Mouse (Mus musculus): ENCODE measurements around the gene Ppp1r13l. TPM values are rescaled to one million over a fixed set of nuclear protein-coding genes. Genes with fewer than 3 reads are reported as not detected.
A peak's percentile ranks its signal among the peaks of the same experiment; 100 is the strongest.

Ppp1r13l gene
- polyA plus RNA-seq, 1 experiment from 2014 or later = 6.6 TPM

DNA sequence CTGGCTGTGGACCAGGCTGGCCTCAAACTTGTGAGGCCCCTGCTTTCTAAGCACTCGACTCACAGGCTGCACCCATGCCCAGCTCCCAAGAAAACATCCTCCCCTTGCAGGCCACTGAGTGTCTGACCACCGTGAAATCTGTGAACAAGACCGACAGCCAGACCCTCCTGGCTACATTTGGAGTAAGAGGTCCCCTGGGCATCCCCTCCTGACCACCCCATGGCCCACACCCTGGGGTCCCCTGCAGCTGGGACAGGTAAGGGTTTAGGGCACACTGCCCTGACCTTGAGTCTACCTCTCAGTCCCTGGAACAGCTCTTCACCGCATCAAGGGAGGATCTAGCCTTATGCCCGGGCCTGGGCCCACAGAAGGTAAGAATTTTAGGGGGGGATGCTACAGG, 4.6 kb upstream of the Ppp1r13l start:
- Histone ChIP-seq H3K27ac (replicated peaks; ENCODE audit: low read depth, low read length) (no peak overlapping the region), H3K4me2 (ENCODE audit: low read depth, severe bottlenecking) (no peak overlapping the region), H3K4me3 (ENCODE audit: low read depth, low read length) (no peak overlapping the region), H3K27me3 (ENCODE audit: control insufficient read depth, insufficient read depth, low read length) (no peaks in the 10 kb centered on the region), H3K9me3 (ENCODE audit: control insufficient read depth, low read length) (no peaks in the 10 kb centered on the region), H3K9ac (ENCODE audit: low read length) (no peak overlapping the region), H3K36me3 (ENCODE audit: control insufficient read depth, insufficient read depth, low read length) (peaks cover 18% of the 10 kb centered on the region; the same call in 1 of the 2 replicates), H3K4me1 (ENCODE audit: control insufficient read depth, insufficient read depth, low read length) (peaks cover 4% of the 10 kb centered on the region; the same call in 1 of the 2 replicates)
- ATAC-seq (ENCODE audit: insufficient number of reproducible peaks, low FRiP score, low TSS enrichment, low read depth) (no peak), DNase-seq (ENCODE audit: low spot score) (no peak)
- 88% methylated on average over 5 of the region's 5 CpGs for WGBS

DNA sequence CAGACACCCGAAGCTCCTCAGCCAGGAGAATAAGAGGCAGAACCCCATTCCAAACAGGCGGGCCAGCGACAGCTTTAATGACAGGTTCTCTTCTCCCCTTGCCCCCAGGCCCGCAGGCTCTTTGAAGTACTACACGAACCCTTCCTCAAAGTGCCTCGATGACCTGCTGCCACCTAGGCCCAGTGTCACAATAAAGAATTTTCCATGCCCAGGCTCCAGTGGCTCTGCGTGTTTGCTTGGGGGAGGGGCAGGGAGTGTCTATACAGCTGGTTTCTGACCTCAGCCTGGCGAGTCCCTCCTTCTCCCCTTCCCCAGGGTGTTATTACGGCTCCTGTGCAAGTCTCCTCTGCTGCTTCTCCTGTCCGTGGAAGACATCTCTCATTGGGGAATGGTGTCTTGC, 3.2 kb upstream of the Ppp1r13l start:
- Histone ChIP-seq H3K27me3 (ENCODE audit: control insufficient read depth, insufficient read depth, low read length) (no peaks in the 10 kb centered on the region), H3K9me3 (ENCODE audit: control insufficient read depth, low read length) (no peaks in the 10 kb centered on the region), H3K36me3 (ENCODE audit: control insufficient read depth, insufficient read depth, low read length) (peaks cover 11% of the 10 kb centered on the region; the same call in 1 of the 2 replicates), H3K9ac (ENCODE audit: low read length) (no peak overlapping the region), H3K27ac (replicated peaks; ENCODE audit: low read depth, low read length) (no peak overlapping the region), H3K4me2 (ENCODE audit: low read depth, severe bottlenecking) (no peak overlapping the region), H3K4me3 (ENCODE audit: low read depth, low read length) (no peak overlapping the region), H3K4me1 (ENCODE audit: control insufficient read depth, insufficient read depth, low read length) (peaks cover 6% of the 10 kb centered on the region)
- 74% methylated on average over 10 of the region's 10 CpGs for WGBS
- no peak for DNase-seq (ENCODE audit: low spot score)
- no peak for ATAC-seq (ENCODE audit: insufficient number of reproducible peaks, low FRiP score, low TSS enrichment, low read depth)

DNA sequence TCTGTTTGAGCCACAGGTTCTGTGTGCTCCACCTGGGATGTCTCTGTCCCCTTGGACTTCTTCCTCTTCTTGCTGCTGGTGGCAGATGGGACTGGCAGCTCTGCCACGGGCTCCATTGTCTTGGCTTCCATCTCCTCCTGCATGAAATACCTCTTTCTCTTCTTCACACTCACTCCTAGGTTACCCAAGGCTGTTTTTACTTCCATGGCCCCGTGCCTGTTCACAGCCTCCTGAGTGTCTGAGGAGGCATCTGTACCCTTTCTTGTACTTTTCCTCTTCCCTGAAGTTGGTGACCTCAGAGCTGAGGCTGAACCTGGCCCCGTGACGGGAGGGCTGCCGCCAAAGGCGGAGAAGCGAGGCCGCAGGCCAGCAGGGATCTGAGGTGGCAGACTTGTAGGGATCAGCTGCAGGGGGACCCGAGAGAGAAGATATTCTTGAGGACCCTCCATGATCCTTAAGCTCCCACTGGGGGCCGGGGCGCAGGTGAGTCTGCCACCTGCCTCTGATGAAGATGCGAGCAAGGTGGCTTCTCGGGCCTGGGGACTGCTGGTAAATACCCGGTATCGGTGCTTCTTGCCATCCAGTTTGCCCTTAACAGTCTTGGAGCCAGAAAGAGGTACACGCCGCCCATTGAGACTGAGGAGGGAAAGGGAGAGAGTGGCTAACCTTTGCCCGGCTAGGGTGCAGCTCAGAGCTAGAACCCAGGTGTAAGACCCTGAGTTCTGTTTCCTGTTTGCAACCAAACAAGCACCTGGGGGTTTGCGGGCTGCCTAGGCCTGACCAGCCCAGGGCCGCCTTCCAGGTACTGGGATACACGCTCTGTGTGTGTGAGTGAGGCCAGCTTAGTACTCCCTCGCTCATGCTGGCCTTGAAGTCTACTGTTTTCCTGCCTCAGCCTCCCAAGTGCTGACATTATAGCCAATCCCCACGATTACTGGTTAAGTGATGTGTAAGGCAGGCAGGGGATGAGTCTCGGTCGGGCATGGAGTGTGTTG, 1.9 kb upstream of the Ppp1r13l start:
- H3K9ac ChIP-seq (ENCODE audit: low read length) = no peak overlapping the region
- WGBS = 94% methylated on average over 25 of the region's 25 CpGs

DNA sequence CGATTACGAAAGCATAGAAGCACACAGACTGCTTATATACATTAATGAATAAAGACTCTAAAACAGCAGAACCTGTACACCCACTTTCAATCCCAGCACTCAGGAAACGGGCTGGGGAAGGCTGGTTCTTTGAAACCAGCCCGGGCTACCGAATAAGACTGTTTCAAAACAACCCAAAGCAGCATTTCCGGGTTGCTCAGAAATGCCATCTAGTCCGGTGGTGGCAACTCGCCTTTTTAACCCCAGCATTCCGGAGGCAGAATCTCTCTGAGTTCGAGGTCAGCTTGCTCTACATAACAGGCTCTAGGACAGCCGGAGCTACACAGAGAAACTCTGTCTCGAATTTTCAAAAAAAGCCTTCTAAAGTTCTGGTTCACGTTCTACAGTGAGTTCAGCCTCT, 915 bp upstream of the Ppp1r13l start:
- no peak overlapping the region for H3K27ac ChIP-seq (replicated peaks; ENCODE audit: low read depth, low read length)
- H3K4me2 ChIP-seq (ENCODE audit: low read depth, severe bottlenecking) = peak overlapping the region; percentile 91
- peaks cover 13% of the 10 kb centered on the region for H3K4me1 ChIP-seq (ENCODE audit: control insufficient read depth, insufficient read depth, low read length)
- peaks cover 5% of the 10 kb centered on the region; the same call in 1 of the 2 replicates for H3K36me3 ChIP-seq (ENCODE audit: control insufficient read depth, insufficient read depth, low read length)
- H3K9me3 ChIP-seq (ENCODE audit: control insufficient read depth, low read length) = no peaks in the 10 kb centered on the region
- DNase-seq (ENCODE audit: low spot score) = no peak
- H3K4me3 ChIP-seq (ENCODE audit: low read depth, low read length) = peak overlapping the region; percentile 68
- H3K27me3 ChIP-seq (ENCODE audit: control insufficient read depth, insufficient read depth, low read length) = 0 out of 2 replicates have a peak, but pooled peaks cover 2% of the 10 kb centered on the region
- H3K9ac ChIP-seq (ENCODE audit: low read length) = peak overlapping the region; percentile 55
- WGBS = 23% methylated on average over 13 of the region's 13 CpGs
- no peak for ATAC-seq (ENCODE audit: insufficient number of reproducible peaks, low FRiP score, low TSS enrichment, low read depth)

More for the DNA sequence above, 1.9 kb upstream of the Ppp1r13l start:
- Histone ChIP-seq H3K27me3 (ENCODE audit: control insufficient read depth, insufficient read depth, low read length) (no peaks in the 10 kb centered on the region), H3K4me2 (ENCODE audit: low read depth, severe bottlenecking) (peak overlapping the region; percentile 91; the same call in 1 of the 2 replicates), H3K4me3 (ENCODE audit: low read depth, low read length) (no peak overlapping the region), H3K9me3 (ENCODE audit: control insufficient read depth, low read length) (no peaks in the 10 kb centered on the region), H3K36me3 (ENCODE audit: control insufficient read depth, insufficient read depth, low read length) (peaks cover 9% of the 10 kb centered on the region; the same call in 1 of the 2 replicates), H3K4me1 (ENCODE audit: control insufficient read depth, insufficient read depth, low read length) (peaks cover 13% of the 10 kb centered on the region), H3K27ac (replicated peaks; ENCODE audit: low read depth, low read length) (no peak overlapping the region)
- DNase-seq (ENCODE audit: low spot score) (no peak), ATAC-seq (ENCODE audit: insufficient number of reproducible peaks, low FRiP score, low TSS enrichment, low read depth) (no peak)

DNA sequence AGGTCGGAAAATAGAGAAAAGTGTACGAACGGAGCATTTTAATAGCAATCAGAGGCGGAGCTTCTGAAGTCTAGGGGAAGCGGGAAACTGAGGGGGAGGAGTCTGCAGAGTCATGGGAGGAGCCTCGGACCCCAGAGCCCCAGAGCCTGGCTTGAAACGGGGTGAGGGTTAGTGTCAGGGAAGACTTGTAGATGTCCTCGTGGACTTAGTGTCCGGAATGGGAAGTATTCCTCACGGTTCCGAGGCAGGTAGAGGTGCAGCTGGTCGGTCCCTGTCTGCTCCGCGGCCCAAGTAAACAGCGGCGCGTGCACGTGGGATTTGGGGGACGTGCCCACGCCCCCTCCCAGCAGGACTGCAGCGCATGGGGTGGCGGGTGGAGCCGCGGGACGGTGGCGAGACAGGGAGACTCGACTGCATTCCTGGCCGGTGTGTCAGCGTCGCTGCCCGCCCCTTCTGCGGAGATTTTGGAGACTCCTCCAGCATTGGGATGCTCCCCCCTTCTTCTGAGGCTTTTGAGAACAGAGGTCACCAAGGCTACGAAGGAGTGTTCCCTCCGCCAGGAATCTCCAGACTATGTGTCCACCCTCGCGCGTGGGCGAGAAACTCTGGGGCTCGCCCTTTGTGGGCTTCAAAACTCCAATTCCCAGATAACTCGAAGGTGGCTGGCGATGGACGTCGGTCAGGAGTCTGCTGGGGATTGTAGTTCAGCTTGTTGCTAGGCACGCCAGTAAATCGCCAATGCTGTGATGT, 518 bp downstream of the Ppp1r13l start:
- Histone ChIP-seq H3K9ac (ENCODE audit: low read length) (peak overlapping the region; percentile 55), H3K27ac (replicated peaks; ENCODE audit: low read depth, low read length) (0 out of 2 replicates have a peak overlapping the region, but pooled peaks have one; percentile 9), H3K27me3 (ENCODE audit: control insufficient read depth, insufficient read depth, low read length) (0 out of 2 replicates have a peak, but pooled peaks cover 2% of the 10 kb centered on the region), H3K4me2 (ENCODE audit: low read depth, severe bottlenecking) (peak overlapping the region; percentile 91), H3K4me1 (ENCODE audit: control insufficient read depth, insufficient read depth, low read length) (peaks cover 13% of the 10 kb centered on the region), H3K9me3 (ENCODE audit: control insufficient read depth, low read length) (no peaks in the 10 kb centered on the region), H3K36me3 (ENCODE audit: control insufficient read depth, insufficient read depth, low read length) (peaks cover 5% of the 10 kb centered on the region; the same call in 1 of the 2 replicates), H3K4me3 (ENCODE audit: low read depth, low read length) (peak overlapping the region; percentile 68)
- DNase-seq (ENCODE audit: low spot score) (peak; percentile 84), ATAC-seq (ENCODE audit: insufficient number of reproducible peaks, low FRiP score, low TSS enrichment, low read depth) (peak; percentile 78; the same call in 1 of the 2 replicates)
- under 1% methylated on average over 44 of the region's 45 CpGs for WGBS

DNA sequence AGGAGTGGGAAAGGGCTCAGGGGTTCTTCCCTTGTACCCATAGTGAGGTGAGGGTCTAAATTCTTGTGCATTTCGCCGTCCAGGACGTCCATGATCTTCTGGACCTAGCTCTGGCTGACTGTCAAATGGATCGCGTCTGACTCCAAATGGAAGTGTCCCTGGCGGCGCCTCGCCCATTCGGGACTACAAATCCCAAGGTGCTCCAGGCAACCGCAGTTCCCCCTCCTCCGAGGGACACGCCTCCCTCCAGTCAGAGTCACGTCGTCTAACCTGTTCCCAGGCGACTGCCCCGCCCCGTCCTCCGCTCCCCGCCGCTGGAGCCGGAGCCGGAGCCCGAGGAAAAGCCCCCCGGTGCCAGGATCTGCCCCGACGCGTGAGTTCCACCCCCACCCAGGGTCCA, 1.4 kb downstream of the Ppp1r13l start:
- ATAC-seq (ENCODE audit: insufficient number of reproducible peaks, low FRiP score, low TSS enrichment, low read depth) = peak; percentile 71; the same call in 1 of the 2 replicates
- H3K4me2 ChIP-seq (ENCODE audit: low read depth, severe bottlenecking) = peak overlapping the region; percentile 91
- H3K27me3 ChIP-seq (ENCODE audit: control insufficient read depth, insufficient read depth, low read length) = 0 out of 2 replicates have a peak, but pooled peaks cover 2% of the 10 kb centered on the region
- peaks cover 5% of the 10 kb centered on the region; the same call in 1 of the 2 replicates for H3K36me3 ChIP-seq (ENCODE audit: control insufficient read depth, insufficient read depth, low read length)
- H3K9ac ChIP-seq (ENCODE audit: low read length) = peak overlapping the region; percentile 40
- H3K9me3 ChIP-seq (ENCODE audit: control insufficient read depth, low read length) = no peaks in the 10 kb centered on the region
- no peak overlapping the region for H3K27ac ChIP-seq (replicated peaks; ENCODE audit: low read depth, low read length)
- peak; percentile 92 for DNase-seq (ENCODE audit: low spot score)
- H3K4me1 ChIP-seq (ENCODE audit: control insufficient read depth, insufficient read depth, low read length) = peaks cover 13% of the 10 kb centered on the region
- 0% methylated on average over 27 of the region's 27 CpGs for WGBS
- H3K4me3 ChIP-seq (ENCODE audit: low read depth, low read length) = peak overlapping the region; percentile 68

DNA sequence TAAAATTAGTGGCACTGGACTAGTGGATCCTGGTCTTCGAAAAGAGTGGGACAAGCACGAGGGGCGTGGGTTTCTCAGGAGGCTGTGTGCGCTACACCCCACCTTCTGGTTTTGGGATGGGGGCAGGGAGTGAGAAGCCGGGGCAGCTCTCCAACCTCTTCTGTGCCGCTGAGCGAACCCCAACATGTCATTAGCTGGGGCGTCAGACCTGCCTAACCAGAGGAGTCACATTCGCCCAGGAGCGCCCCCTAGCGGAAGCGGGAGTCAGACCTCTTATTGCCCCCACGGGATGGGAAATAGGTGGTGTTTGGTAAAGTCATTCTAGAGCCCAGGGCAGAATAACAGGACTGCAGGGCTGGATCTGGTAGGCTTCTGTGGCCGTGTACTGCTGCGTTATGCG, 2.2 kb downstream of the Ppp1r13l start:
- H3K27ac ChIP-seq (replicated peaks; ENCODE audit: low read depth, low read length) = no peak overlapping the region
- peak overlapping the region; percentile 91 for H3K4me2 ChIP-seq (ENCODE audit: low read depth, severe bottlenecking)
- H3K36me3 ChIP-seq (ENCODE audit: control insufficient read depth, insufficient read depth, low read length) = peaks cover 5% of the 10 kb centered on the region; the same call in 1 of the 2 replicates
- H3K9ac ChIP-seq (ENCODE audit: low read length) = peak overlapping the region; percentile 40; the same call in 1 of the 2 replicates
- peak overlapping the region; percentile 68 for H3K4me3 ChIP-seq (ENCODE audit: low read depth, low read length)
- H3K27me3 ChIP-seq (ENCODE audit: control insufficient read depth, insufficient read depth, low read length) = 0 out of 2 replicates have a peak, but pooled peaks cover 2% of the 10 kb centered on the region
- peaks cover 13% of the 10 kb centered on the region for H3K4me1 ChIP-seq (ENCODE audit: control insufficient read depth, insufficient read depth, low read length)
- ATAC-seq (ENCODE audit: insufficient number of reproducible peaks, low FRiP score, low TSS enrichment, low read depth) (no peak), DNase-seq (ENCODE audit: low spot score) (peak; percentile 82)
- WGBS = 12% methylated on average over 16 of the region's 16 CpGs
- H3K9me3 ChIP-seq (ENCODE audit: control insufficient read depth, low read length) = no peaks in the 10 kb centered on the region

DNA sequence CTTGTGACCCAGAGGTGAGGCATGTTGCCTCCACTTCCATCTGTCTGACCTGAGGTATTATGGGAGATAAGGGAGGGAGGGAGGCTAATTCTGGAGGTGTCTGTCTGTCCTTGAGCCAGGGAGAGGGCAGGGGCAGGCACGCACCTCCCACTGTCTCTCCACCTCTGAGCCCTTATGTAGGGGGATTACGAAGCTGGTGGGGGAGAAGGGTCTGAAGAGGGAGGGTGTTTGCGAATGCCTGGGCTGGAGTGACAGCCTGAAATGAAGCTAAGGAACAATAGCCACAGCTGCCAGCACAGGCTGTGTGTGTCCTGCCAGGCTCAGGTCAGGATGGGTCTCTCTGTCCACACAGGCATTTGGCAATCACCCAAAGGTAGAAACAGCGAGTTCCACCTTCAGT, 2.7 kb downstream of the Ppp1r13l start:
- no peak overlapping the region for H3K9ac ChIP-seq (ENCODE audit: low read length)
- no peaks in the 10 kb centered on the region for H3K9me3 ChIP-seq (ENCODE audit: control insufficient read depth, low read length)

More for the DNA sequence above, 2.7 kb downstream of the Ppp1r13l start:
- WGBS = 68% methylated on average over 4 of the region's 4 CpGs
- Histone ChIP-seq H3K27ac (replicated peaks; ENCODE audit: low read depth, low read length) (no peak overlapping the region), H3K36me3 (ENCODE audit: control insufficient read depth, insufficient read depth, low read length) (peaks cover 3% of the 10 kb centered on the region; the same call in 1 of the 2 replicates), H3K4me1 (ENCODE audit: control insufficient read depth, insufficient read depth, low read length) (peaks cover 13% of the 10 kb centered on the region), H3K4me3 (ENCODE audit: low read depth, low read length) (no peak overlapping the region; the same call in 1 of the 2 replicates), H3K4me2 (ENCODE audit: low read depth, severe bottlenecking) (no peak overlapping the region), H3K27me3 (ENCODE audit: control insufficient read depth, insufficient read depth, low read length) (0 out of 2 replicates have a peak, but pooled peaks cover 2% of the 10 kb centered on the region)
- no peak for ATAC-seq (ENCODE audit: insufficient number of reproducible peaks, low FRiP score, low TSS enrichment, low read depth)
- no peak for DNase-seq (ENCODE audit: low spot score)
